Mouse (Mus musculus) embryonic facial prominence, embryonic 15.5 days (tissue): ENCODE data around the gene Irf3. TPM values are rescaled to one million over a fixed set of nuclear protein-coding genes. Genes with fewer than 3 reads are reported as not detected.

Source experiments
- ATAC-seq: fragments of 200-750 bp; cut with Nextera tagmentation; 2 replicates; pipeline ENCODE4 v1.8.0; 2017; ENCODE audit warnings: low read depth, moderate TSS enrichment; ENCODE audit not compliant: insufficient number of reproducible peaks, low FRiP score, low TSS enrichment
- H3K27ac ChIP-seq: fragments of 300-500 bp; sonication (generic); replicated peaks from 2 replicates; pipeline ENCODE4 v1.5.1; 2015; ENCODE audit warnings: mild to moderate bottlenecking, inconsistent platforms
- H3K27me3 ChIP-seq: fragments of 300-500 bp; sonication (generic); 2 replicates; pipeline ENCODE4 v1.6.1; 2015; ENCODE audit warnings: inconsistent platforms
- H3K36me3 ChIP-seq: fragments of 300-500 bp; sonication (generic); 2 replicates; pipeline ENCODE4 v1.6.1; 2015; ENCODE audit warnings: mild to moderate bottlenecking, inconsistent platforms
- H3K4me1 ChIP-seq: fragments of 300-500 bp; sonication (generic); 2 replicates; pipeline ENCODE4 v1.6.1; 2015; ENCODE audit warnings: inconsistent platforms
- H3K4me2 ChIP-seq: fragments of 300-500 bp; sonication (generic); replicated peaks from 2 replicates; pipeline ENCODE4 v1.6.1; 2015; ENCODE audit warnings: mild to moderate bottlenecking, inconsistent platforms
- H3K4me3 ChIP-seq: fragments of 300-500 bp; sonication (generic); replicated peaks from 2 replicates; pipeline ENCODE4 v1.5.1; 2015; ENCODE audit warnings: mild to moderate bottlenecking, inconsistent platforms
- H3K9ac ChIP-seq: fragments of 300-500 bp; sonication (generic); 2 replicates; pipeline ENCODE4 v1.6.1; 2015; ENCODE audit warnings: inconsistent platforms
- H3K9me3 ChIP-seq: fragments of 300-500 bp; sonication (generic); replicated peaks from 2 replicates; pipeline ENCODE4 v1.6.1; 2016; ENCODE audit warnings: inconsistent platforms
- WGBS: fragments of 180-500 bp; shearing (Covaris S2); methylation state at CpG from one replicate; pipeline ENCODE4 v1.1.7; 2015; 5-methylcytosine and 5-hydroxymethylcytosine counted together
- polyA plus RNA-seq: library from polyadenylated mRNA; unstranded; fragments of >200 nt; fragmentation: Nextera tagmentation; extraction: Ambion mirVana; gene quantifications from 2 replicates; pipeline ENCODE4 v1.2.1, GENCODE M21; 2015

The Irf3 gene
- polyA plus RNA-seq, result 109 and 110 TPM in 2 replicates

DNA sequence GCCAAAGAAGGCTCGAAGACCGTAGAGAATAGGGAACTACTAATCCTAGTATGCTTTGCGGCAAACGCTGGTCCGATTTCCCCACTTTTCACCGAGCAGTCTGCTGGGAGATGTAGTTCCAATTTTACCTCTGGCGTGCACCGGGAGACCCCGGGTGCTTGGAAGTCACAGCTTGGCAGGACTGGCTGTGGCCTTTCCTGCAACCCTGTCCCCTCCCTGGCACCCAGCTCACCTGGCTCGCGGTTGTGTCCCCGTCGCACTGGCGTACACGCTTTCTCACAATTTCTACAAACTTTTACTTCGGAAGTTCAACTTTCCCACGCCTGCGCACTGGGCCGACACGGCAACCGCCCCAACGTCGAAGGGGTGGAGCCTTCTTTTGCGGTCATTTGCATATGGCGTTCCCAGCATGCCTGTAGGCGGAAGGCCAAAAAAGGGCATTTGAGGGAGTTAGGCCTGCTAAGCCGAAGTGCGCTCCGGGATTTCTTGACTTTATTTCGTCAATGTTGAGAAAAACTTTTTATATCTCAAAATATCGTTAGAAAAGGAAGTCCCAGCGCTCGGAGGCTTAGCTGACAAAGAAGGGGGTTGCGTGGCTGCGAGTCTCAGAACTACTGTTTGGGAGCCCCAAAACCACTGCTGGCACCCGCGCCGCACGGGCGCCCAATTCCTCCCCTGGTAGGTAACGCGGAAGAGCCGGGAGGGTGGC is at the start of gene Irf3:
Gene Irf3 (plus strand): TSS at position 418 of the 709 bp plus-strand sequence.
- Histone ChIP-seq H3K4me1 (peaks cover 43% of the 10 kb centered on the region), H3K9ac (peak within 1 kb of the TSS; percentile 80), H3K4me3 (peak within 1 kb of the TSS; percentile 77), H3K4me2 (peak within 1 kb of the TSS; percentile 77), H3K9me3 (no peaks in the 10 kb centered on the region), H3K27me3 (no peaks in the 10 kb centered on the region), H3K27ac (peak within 1 kb of the TSS; percentile 94), H3K36me3 (peaks cover 62% of the 10 kb centered on the region)
- ATAC-seq, result peak; percentile 92
- under 1% methylated on average over 43 of the region's 43 CpGs for WGBS

GRCm38 (mm10) chr7:44949922-44950321 is 47.5 kb upstream of the Irf3 start:
- no peak overlapping the region for H3K4me2 ChIP-seq
- no peak overlapping the region for H3K4me3 ChIP-seq
- H3K4me1 ChIP-seq, result peaks cover 22% of the 10 kb centered on the region
- H3K27me3 ChIP-seq, result peaks cover 26% of the 10 kb centered on the region
- H3K9ac ChIP-seq, result no peak overlapping the region
- H3K9me3 ChIP-seq, result no peaks in the 10 kb centered on the region
- no peak overlapping the region for H3K27ac ChIP-seq
- no peak for ATAC-seq
- no peaks in the 10 kb centered on the region for H3K36me3 ChIP-seq
- WGBS, result 70% methylated on average over 6 of the region's 6 CpGs

DNA sequence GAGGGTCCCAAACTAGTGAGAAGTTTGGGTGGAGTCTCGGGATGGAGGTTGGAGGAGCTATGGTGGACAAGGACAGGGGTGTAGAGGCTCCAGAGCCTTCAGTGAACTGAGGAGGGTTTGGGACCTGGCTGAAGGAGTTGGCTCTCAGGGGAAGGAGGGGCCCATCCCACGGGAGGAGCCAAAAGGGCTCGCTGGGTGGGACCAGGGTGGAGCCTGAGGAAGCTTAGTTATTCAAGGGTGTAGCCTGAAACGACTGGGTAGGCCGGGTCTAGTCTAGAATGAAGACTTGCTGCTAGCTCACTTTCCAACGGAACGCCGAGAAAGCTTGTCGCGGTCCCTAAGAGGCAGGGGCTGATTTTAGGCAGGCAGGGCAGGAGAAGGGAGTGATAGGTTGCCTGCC is 45.5 kb upstream of the Irf3 start:
- peak; percentile 88 for ATAC-seq
- peak overlapping the region; percentile 60 for H3K4me3 ChIP-seq
- peak overlapping the region; percentile 97 for H3K4me2 ChIP-seq
- under 1% methylated on average over 10 of the region's 10 CpGs for WGBS
- H3K36me3 ChIP-seq, result no peaks in the 10 kb centered on the region
- no peaks in the 10 kb centered on the region for H3K9me3 ChIP-seq
- peaks cover 26% of the 10 kb centered on the region for H3K27me3 ChIP-seq
- H3K27ac ChIP-seq, result peak overlapping the region; percentile 91
- H3K4me1 ChIP-seq, result peaks cover 22% of the 10 kb centered on the region
- H3K9ac ChIP-seq, result peak overlapping the region; percentile 53

DNA sequence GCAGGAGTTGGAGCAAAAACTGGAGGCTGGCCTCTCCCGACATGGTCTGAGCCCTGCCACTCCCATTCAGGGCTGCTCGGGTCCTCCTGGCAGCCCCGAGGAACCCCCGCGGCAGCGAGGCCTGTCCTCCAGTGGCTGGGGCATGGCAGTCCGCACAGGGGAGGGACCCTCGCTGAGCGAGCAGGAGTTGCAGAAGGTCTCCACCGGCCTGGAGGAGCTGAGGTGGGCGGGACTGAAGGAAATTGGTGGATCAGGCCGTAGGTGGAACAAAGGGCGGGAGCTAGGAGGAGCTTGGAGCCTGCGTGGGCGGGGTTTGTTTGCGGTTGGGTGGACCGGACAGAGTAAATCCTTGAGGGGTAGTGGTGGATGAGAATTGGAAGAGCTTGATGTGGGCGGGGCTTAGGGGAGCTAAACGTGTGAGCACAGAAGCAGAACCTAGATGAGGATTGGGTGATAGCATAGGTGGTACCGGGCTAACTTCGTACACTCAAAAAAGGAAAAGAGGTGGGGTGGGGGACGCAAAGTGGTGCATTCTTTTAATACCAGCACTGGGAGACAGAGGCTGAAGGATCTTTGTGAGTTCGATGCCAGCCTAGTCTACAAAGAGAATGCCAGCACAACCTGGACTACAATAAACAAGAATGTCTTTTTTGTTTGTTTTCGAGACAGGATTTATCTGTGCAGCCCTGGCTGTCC is 44.7 kb upstream of the Irf3 start:
- peak overlapping the region; percentile 91 for H3K27ac ChIP-seq
- H3K36me3 ChIP-seq, result no peaks in the 10 kb centered on the region
- peaks cover 26% of the 10 kb centered on the region for H3K27me3 ChIP-seq
- H3K4me1 ChIP-seq, result peaks cover 27% of the 10 kb centered on the region
- peak; percentile 90 for ATAC-seq
- no peaks in the 10 kb centered on the region for H3K9me3 ChIP-seq
- peak overlapping the region; percentile 53 for H3K9ac ChIP-seq
- WGBS, result 7% methylated on average over 24 of the region's 24 CpGs
- peak overlapping the region; percentile 60 for H3K4me3 ChIP-seq
- H3K4me2 ChIP-seq, result peak overlapping the region; percentile 97

DNA sequence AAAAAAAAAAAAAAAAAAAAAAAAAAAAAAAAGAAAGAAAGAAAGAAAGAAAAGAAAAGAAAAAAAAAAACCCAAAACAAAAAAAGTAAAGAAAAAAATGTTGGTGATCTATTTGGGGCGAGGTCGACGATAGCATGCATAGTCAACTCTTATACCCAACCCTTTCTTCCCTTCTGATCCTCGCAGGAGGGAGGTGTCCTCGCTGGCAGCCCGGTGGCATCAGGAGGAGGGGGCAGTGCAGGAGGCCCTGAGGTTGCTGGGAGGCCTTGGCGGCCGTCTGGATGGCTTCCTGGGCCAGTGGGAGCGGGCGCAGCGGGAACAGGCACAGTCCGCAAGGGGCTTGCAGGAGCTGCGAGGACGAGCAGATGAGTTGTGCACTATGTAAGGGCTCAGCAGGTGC is 43.9 kb upstream of the Irf3 start:
- peaks cover 26% of the 10 kb centered on the region for H3K27me3 ChIP-seq
- 61% methylated on average over 14 of the region's 14 CpGs for WGBS
- H3K4me1 ChIP-seq, result peaks cover 27% of the 10 kb centered on the region
- no peak overlapping the region for H3K27ac ChIP-seq
- H3K9me3 ChIP-seq, result no peaks in the 10 kb centered on the region
- no peak for ATAC-seq
- H3K36me3 ChIP-seq, result no peaks in the 10 kb centered on the region
- no peak overlapping the region for H3K4me3 ChIP-seq
- no peak overlapping the region for H3K9ac ChIP-seq
- H3K4me2 ChIP-seq, result no peak overlapping the region

- Histone ChIP-seq H3K4me1 (peaks cover 27% of the 10 kb centered on the region), H3K9me3 (no peaks in the 10 kb centered on the region), H3K27me3 (peaks cover 26% of the 10 kb centered on the region), H3K4me2 (no peak overlapping the region), H3K9ac (no peak overlapping the region), H3K4me3 (no peak overlapping the region), H3K27ac (no peak overlapping the region; the same call in 1 of the 2 replicates), H3K36me3 (peaks cover 4% of the 10 kb centered on the region; the same call in 1 of the 2 replicates)
- ATAC-seq, result no peak
- 76% methylated on average over 12 of the region's 12 CpGs for WGBS
Measured at GRCm38 (mm10) chr7:44954091-44954885, 43.2 kb upstream of the Irf3 start.

DNA sequence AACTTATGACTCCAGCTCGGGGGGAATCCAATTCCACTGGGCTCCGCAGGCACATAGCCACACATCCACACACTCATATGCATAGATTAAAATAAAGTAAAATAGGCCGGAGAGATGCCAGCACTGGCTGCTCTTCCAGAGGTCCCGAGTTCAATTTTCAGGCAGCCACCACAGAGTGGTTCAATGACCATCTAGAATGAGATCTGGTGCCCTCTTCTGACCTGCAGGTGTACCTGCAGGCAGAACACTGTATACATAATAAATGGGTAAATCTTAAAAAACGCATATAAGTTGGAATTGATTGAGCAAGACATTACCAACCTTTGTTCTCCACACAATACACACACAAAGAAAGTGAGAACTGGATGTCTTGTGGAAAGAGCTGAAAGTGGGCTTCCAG is 41.8 kb upstream of the Irf3 start:
- no peak overlapping the region for H3K4me3 ChIP-seq
- no peak for ATAC-seq
- H3K9ac ChIP-seq, result no peak overlapping the region
- H3K4me1 ChIP-seq, result peaks cover 27% of the 10 kb centered on the region
- no peak overlapping the region for H3K27ac ChIP-seq
- WGBS, result 50% methylated on average over 5 of the region's 5 CpGs
- no peaks in the 10 kb centered on the region for H3K9me3 ChIP-seq
- H3K27me3 ChIP-seq, result peaks cover 13% of the 10 kb centered on the region
- H3K4me2 ChIP-seq, result no peak overlapping the region
- peaks cover 9% of the 10 kb centered on the region; the same call in 1 of the 2 replicates for H3K36me3 ChIP-seq

DNA sequence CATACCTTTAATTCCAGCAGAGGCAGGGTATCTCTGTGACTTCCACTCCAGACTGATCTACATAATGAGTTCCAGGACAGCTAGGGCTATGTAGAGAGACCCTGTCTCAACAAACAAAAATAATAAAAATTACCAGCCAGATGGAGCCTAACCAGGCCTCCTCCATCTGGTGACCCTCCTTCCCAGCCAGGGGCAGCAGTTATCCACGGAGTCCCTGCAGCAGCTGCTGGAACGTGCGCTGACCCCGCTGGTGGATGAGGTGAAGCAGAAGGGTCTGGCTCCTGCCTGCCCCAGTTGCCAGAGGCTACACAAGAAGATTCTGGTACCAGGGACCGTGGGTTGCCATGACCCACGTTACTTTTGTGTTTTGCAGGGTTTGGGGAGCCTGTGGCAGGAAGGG is 41.2 kb upstream of the Irf3 start:
- no peak overlapping the region for H3K27ac ChIP-seq
- peaks cover 27% of the 10 kb centered on the region for H3K4me1 ChIP-seq
- no peak overlapping the region for H3K9ac ChIP-seq
- 48% methylated on average over 6 of the region's 6 CpGs for WGBS
- H3K27me3 ChIP-seq, result peaks cover 6% of the 10 kb centered on the region
- H3K4me3 ChIP-seq, result no peak overlapping the region
- no peak overlapping the region for H3K4me2 ChIP-seq
- H3K9me3 ChIP-seq, result no peaks in the 10 kb centered on the region
- no peak for ATAC-seq
- H3K36me3 ChIP-seq, result peaks cover 12% of the 10 kb centered on the region; the same call in 1 of the 2 replicates

- Histone ChIP-seq H3K4me2 (no peak overlapping the region), H3K36me3 (peaks cover 22% of the 10 kb centered on the region; the same call in 1 of the 2 replicates), H3K4me1 (peaks cover 16% of the 10 kb centered on the region), H3K9ac (no peak overlapping the region), H3K4me3 (no peak overlapping the region), H3K27ac (no peak overlapping the region), H3K9me3 (no peaks in the 10 kb centered on the region), H3K27me3 (no peaks in the 10 kb centered on the region)
- 63% methylated on average over 20 of the region's 20 CpGs for WGBS
- ATAC-seq, result no peak
Measured at GRCm38 (mm10) chr7:44957183-44957835, 40.1 kb upstream of the Irf3 start.

DNA sequence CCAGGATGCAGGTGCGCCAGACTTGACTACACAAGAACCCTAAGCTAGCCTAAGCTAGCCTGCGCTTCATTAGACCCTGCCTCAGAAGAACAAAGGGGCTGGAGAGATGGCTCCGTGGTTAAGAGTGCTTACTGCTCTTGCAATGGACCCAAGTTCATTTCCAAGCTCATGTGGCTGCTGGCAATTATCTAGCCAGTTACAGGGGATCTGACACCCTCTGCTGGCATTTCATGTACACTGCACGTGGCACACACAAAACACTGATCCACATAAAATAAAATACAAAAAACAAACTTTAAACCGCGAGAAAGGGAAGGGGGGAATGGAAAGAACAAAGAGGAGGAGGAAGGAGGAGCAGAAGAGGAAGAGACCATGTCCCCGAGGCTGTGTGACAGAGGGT is 39.2 kb upstream of the Irf3 start:
- 49% methylated on average over 7 of the region's 7 CpGs for WGBS
- H3K4me2 ChIP-seq, result no peak overlapping the region
- H3K4me1 ChIP-seq, result peaks cover 7% of the 10 kb centered on the region
- no peak overlapping the region for H3K9ac ChIP-seq
- no peaks in the 10 kb centered on the region for H3K27me3 ChIP-seq
- H3K36me3 ChIP-seq, result peaks cover 30% of the 10 kb centered on the region; the same call in 1 of the 2 replicates
- no peak overlapping the region for H3K4me3 ChIP-seq
- no peaks in the 10 kb centered on the region for H3K9me3 ChIP-seq
- ATAC-seq, result no peak
- no peak overlapping the region for H3K27ac ChIP-seq
